Mouse (Mus musculus): ENCODE data around the gene Zgpat. TPM values are rescaled to one million over a fixed set of nuclear protein-coding genes. Genes with fewer than 3 reads are reported as not detected.

Gene Zgpat
- 87.6 and 91.9 TPM in 2 replicates for polyA plus RNA-seq (2012; rRNA removed)

DNA sequence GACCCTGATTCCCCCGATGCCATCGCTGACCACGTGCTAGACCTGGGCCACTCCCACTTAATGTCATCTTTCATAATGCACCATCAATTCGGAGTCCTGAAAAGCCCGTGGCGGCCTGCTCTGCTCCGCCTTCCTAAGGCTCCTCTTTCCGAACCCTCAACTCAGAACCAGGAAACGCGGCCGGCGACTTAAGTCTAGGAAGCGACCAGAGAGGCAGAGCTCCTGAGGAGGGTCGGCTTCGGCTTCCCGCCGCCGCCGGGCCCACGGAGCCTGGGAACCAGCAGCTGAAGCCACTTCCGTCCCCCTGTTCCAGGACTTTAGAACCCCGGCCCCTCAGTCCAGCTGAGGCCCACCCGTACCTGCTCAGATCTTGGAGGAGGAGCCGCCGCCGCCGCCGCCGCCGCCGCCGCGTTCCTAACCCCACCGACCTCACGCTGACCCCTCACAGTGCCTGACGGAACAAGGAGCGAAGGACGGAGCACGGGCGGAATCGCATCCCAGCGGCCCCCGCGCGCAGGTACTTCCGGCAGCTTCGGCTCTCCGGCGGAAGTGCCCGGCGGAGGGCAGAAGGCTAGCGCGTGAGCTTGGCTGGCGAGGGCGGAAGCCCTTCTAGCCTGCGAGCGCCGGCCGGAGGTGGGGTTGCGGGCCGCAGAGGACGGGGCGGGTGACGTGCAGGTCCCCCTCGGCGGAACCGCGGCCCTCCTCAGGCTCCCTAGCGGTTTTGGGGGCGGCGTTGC lies at the start of gene Zgpat, which contains the start of gene Arfrp1:
TSS of gene Zgpat (plus strand) at position 69 of the 737 bp plus-strand sequence.
TSS of gene Arfrp1 (minus strand) at position 545 of the 737 bp plus-strand sequence.
- Histone ChIP-seq H3K4me3 (ENCODE audit: control insufficient read depth, insufficient read depth, low read length) (peak within 1 kb of the TSS; percentile 84), H3K27ac (ENCODE audit: control insufficient read depth, insufficient read depth, low read length) (peak within 1 kb of the TSS; percentile 30), H3K4me1 (replicated peaks; ENCODE audit: control insufficient read depth, insufficient read depth, low read length) (peaks cover 10% of the 10 kb centered on the region), H3K27me3 (ENCODE audit: control insufficient read depth, insufficient read depth, low read length) (no peaks in the 10 kb centered on the region), H3K36me3 (ENCODE audit: control insufficient read depth, insufficient read depth, low read length) (peaks cover 14% of the 10 kb centered on the region)
- DNase-seq: peak; percentile 86
- WGBS: 1% methylated on average over 71 of the region's 71 CpGs
- TF ChIP-seq POLR2A (IDR thresholded peaks at IDR 0.05; ENCODE audit: control insufficient read depth, extremely low read depth, insufficient read depth, low read length, poor library complexity) (peak; percentile 61; the same call in 1 of the 2 replicates), CTCF (IDR thresholded peaks at IDR 0.05; ENCODE audit: borderline replicate concordance, control insufficient read depth, extremely low read depth, insufficient read depth, low read length, poor library complexity) (peak; percentile 58; the same call in 1 of the 2 replicates)

DNA sequence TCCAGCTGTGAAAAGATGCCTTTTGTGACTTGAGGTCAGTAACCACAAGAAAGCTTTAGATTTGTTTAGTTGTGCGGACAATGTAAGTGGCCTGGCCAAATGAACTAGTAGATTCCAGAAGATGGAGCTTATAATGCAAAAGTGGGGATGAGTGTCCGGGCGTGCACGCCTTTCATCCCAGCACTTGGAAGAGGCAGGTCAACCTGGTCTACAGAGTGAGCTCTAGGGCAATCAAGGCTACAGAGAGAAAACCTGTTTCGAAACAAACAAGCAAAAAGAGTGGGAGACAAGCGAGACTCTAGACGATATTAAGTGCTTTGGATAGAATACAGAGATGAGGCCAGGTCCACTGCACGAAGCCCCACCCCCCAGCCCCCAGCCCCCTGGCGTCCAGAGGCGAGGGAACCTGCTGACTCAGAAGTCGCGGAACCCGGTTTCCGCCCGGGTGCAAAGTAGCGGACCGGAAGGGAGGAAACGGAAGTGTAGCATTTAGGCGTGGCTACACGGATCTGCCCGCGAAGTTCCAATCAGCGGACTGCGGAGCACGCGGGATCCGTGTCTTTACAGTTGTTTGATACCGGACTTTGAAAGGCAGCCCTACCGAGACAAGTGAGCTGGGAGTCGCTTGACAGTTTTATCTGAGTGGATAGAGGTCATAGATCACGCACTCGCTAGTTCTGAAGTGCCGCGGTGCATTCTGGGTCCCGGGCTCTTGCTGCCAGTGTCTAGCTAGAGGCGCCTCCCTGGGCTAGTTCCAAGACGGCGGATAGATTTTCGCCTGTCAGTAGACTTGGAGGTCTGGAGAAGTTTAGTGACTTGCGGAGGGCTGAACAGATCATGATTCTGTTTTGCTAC lies 45.3 kb upstream of the Zgpat start, which contains the start of gene Rtel1:
TSS of gene Rtel1 (plus strand) at position 492 of the 855 bp plus-strand sequence.
- Histone ChIP-seq H3K27ac (ENCODE audit: control insufficient read depth, insufficient read depth, low read length) (peak within 1 kb of the TSS; percentile 52; the same call in 1 of the 2 replicates), H3K27me3 (ENCODE audit: control insufficient read depth, insufficient read depth, low read length) (peaks cover 4% of the 10 kb centered on the region; the same call in 1 of the 2 replicates), H3K4me3 (ENCODE audit: control insufficient read depth, insufficient read depth, low read length) (peak within 1 kb of the TSS; percentile 96), H3K36me3 (ENCODE audit: control insufficient read depth, insufficient read depth, low read length) (peaks cover 3% of the 10 kb centered on the region; the same call in 1 of the 2 replicates), H3K4me1 (replicated peaks; ENCODE audit: control insufficient read depth, insufficient read depth, low read length) (peaks cover 5% of the 10 kb centered on the region)
- 4% methylated on average over 40 of the region's 40 CpGs for WGBS
- peak; percentile 85 for DNase-seq
- TF ChIP-seq POLR2A (IDR thresholded peaks at IDR 0.05; ENCODE audit: control insufficient read depth, extremely low read depth, insufficient read depth, low read length, poor library complexity) (peak; percentile 38; the same call in 1 of the 2 replicates), CTCF (IDR thresholded peaks at IDR 0.05; ENCODE audit: borderline replicate concordance, control insufficient read depth, extremely low read depth, insufficient read depth, low read length, poor library complexity) (0 out of 2 replicates have a peak, but pooled peaks have one; percentile 42)

DNA sequence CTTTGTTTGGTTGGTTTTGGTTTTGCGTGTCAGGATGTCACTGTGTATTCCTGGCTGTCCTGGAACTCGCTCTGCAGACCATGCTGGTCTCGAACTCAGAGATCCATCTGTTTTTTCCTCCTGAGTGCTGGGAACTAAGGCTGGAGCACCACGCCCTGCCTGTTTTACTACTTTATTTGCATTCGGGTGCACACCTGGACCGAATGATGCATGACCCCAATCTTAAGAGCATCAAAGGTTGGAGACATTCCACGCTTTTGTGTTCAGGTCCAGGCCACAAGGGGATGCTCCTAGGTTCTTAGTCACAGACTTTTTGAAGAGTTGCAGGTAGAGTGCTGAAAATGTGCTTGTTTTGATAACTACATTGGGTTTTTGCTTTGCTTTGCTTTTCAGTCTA lies 44.6 kb upstream of the Zgpat start:
- Histone ChIP-seq H3K36me3 (ENCODE audit: control insufficient read depth, insufficient read depth, low read length) (peaks cover 4% of the 10 kb centered on the region; the same call in 1 of the 2 replicates), H3K4me1 (replicated peaks; ENCODE audit: control insufficient read depth, insufficient read depth, low read length) (peaks cover 5% of the 10 kb centered on the region), H3K27me3 (ENCODE audit: control insufficient read depth, insufficient read depth, low read length) (no peaks in the 10 kb centered on the region), H3K27ac (ENCODE audit: control insufficient read depth, insufficient read depth, low read length) (no peak overlapping the region), H3K4me3 (ENCODE audit: control insufficient read depth, insufficient read depth, low read length) (peak overlapping the region; percentile 96)
- WGBS: 13% methylated on average over 7 of the region's 7 CpGs
- TF ChIP-seq POLR2A (IDR thresholded peaks at IDR 0.05; ENCODE audit: control insufficient read depth, extremely low read depth, insufficient read depth, low read length, poor library complexity) (no peak), CTCF (IDR thresholded peaks at IDR 0.05; ENCODE audit: borderline replicate concordance, control insufficient read depth, extremely low read depth, insufficient read depth, low read length, poor library complexity) (no peak)
- no peak for DNase-seq

DNA sequence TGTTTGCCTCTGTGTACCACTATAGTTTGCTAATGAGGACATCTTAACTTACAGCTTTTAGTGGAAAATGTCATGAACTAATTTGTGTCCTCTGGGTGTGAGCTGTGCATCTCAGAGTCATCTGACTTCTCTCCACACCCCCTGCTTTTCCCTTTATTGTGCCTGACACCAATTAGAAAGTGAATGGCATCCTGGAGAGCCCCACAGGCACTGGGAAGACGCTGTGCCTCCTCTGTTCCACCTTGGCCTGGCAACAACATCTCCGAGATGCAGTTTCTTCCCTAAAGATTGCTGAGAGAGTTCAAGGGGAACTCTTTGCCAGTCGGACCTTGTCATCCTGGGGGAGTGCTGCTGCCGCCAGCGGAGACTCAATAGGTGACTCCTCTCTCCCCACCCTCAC lies 42.6 kb upstream of the Zgpat start:
- Histone ChIP-seq H3K4me3 (ENCODE audit: control insufficient read depth, insufficient read depth, low read length) (no peak overlapping the region), H3K27me3 (ENCODE audit: control insufficient read depth, insufficient read depth, low read length) (no peaks in the 10 kb centered on the region), H3K27ac (ENCODE audit: control insufficient read depth, insufficient read depth, low read length) (no peak overlapping the region), H3K36me3 (ENCODE audit: control insufficient read depth, insufficient read depth, low read length) (peaks cover 9% of the 10 kb centered on the region; the same call in 1 of the 2 replicates), H3K4me1 (replicated peaks; ENCODE audit: control insufficient read depth, insufficient read depth, low read length) (peaks cover 5% of the 10 kb centered on the region)
- 94% methylated on average over 5 of the region's 5 CpGs for WGBS
- TF ChIP-seq POLR2A (IDR thresholded peaks at IDR 0.05; ENCODE audit: control insufficient read depth, extremely low read depth, insufficient read depth, low read length, poor library complexity) (no peak), CTCF (IDR thresholded peaks at IDR 0.05; ENCODE audit: borderline replicate concordance, control insufficient read depth, extremely low read depth, insufficient read depth, low read length, poor library complexity) (no peak)
- DNase-seq: no peak

GRCm38 (mm10) chr2:181326098-181326497 lies 38.6 kb upstream of the Zgpat start:
- TF ChIP-seq CTCF (IDR thresholded peaks at IDR 0.05; ENCODE audit: borderline replicate concordance, control insufficient read depth, extremely low read depth, insufficient read depth, low read length, poor library complexity) (no peak), POLR2A (IDR thresholded peaks at IDR 0.05; ENCODE audit: control insufficient read depth, extremely low read depth, insufficient read depth, low read length, poor library complexity) (no peak)
- no peak for DNase-seq
- 97% methylated on average over 2 of the region's 2 CpGs for WGBS
- Histone ChIP-seq H3K27ac (ENCODE audit: control insufficient read depth, insufficient read depth, low read length) (no peak overlapping the region), H3K27me3 (ENCODE audit: control insufficient read depth, insufficient read depth, low read length) (no peaks in the 10 kb centered on the region), H3K4me1 (replicated peaks; ENCODE audit: control insufficient read depth, insufficient read depth, low read length) (no peaks in the 10 kb centered on the region), H3K4me3 (ENCODE audit: control insufficient read depth, insufficient read depth, low read length) (no peak overlapping the region), H3K36me3 (ENCODE audit: control insufficient read depth, insufficient read depth, low read length) (peaks cover 29% of the 10 kb centered on the region)

GRCm38 (mm10) chr2:181332542-181332941 lies 32.2 kb upstream of the Zgpat start:
- Histone ChIP-seq H3K36me3 (ENCODE audit: control insufficient read depth, insufficient read depth, low read length) (peaks cover 35% of the 10 kb centered on the region), H3K27me3 (ENCODE audit: control insufficient read depth, insufficient read depth, low read length) (no peaks in the 10 kb centered on the region), H3K4me1 (replicated peaks; ENCODE audit: control insufficient read depth, insufficient read depth, low read length) (no peaks in the 10 kb centered on the region), H3K4me3 (ENCODE audit: control insufficient read depth, insufficient read depth, low read length) (no peak overlapping the region), H3K27ac (ENCODE audit: control insufficient read depth, insufficient read depth, low read length) (no peak overlapping the region)
- DNase-seq: no peak
- TF ChIP-seq POLR2A (IDR thresholded peaks at IDR 0.05; ENCODE audit: control insufficient read depth, extremely low read depth, insufficient read depth, low read length, poor library complexity) (no peak), CTCF (IDR thresholded peaks at IDR 0.05; ENCODE audit: borderline replicate concordance, control insufficient read depth, extremely low read depth, insufficient read depth, low read length, poor library complexity) (no peak)
